Mouse (Mus musculus) kidney, postnatal 0 days (tissue): ENCODE measurements around the gene Apba2. TPM values are rescaled to one million over a fixed set of nuclear protein-coding genes. Genes with fewer than 3 reads are reported as not detected.

Experiments used
- ATAC-seq: fragments of 200-750 bp; cut with Nextera tagmentation; replicated peaks from 2 replicates; pipeline ENCODE4 v1.8.0; 2017; ENCODE audit warnings: low read depth, moderate number of reproducible peaks, moderate TSS enrichment, moderate library complexity; ENCODE audit not compliant: low FRiP score
- DNase-seq: peaks from one replicate; pipeline ENCODE4 v3.0.0-alpha.2; 2016; ENCODE audit warnings: low spot score
- H3K27ac ChIP-seq: fragments of 300-500 bp; sonication (generic); 2 replicates; pipeline ENCODE4 v1.5.1; 2014; ENCODE audit warnings: mild to moderate bottlenecking
- H3K27me3 ChIP-seq: fragments of 300-500 bp; sonication (generic); 2 replicates; pipeline ENCODE4 v1.6.1; 2014; ENCODE audit warnings: low read length, mixed read lengths; ENCODE audit not compliant: insufficient read depth
- H3K36me3 ChIP-seq: fragments of 300-500 bp; sonication (generic); 2 replicates; pipeline ENCODE4 v1.6.1; 2014; ENCODE audit warnings: low read length, mixed read lengths; ENCODE audit not compliant: insufficient read depth
- H3K4me1 ChIP-seq: fragments of 300-500 bp; sonication (generic); replicated peaks from 2 replicates; pipeline ENCODE4 v1.6.1; 2014; ENCODE audit warnings: antibody characterized with exemption, low read length, mixed read lengths; ENCODE audit not compliant: insufficient read depth
- H3K4me2 ChIP-seq: fragments of 300-500 bp; sonication (generic); 2 replicates; pipeline ENCODE4 v1.6.1; 2014; ENCODE audit warnings: mild to moderate bottlenecking, low read length, moderate library complexity, mixed read lengths
- H3K4me3 ChIP-seq: fragments of 300-500 bp; sonication (generic); replicated peaks from 2 replicates; pipeline ENCODE4 v1.5.1; 2014; ENCODE audit warnings: low read depth, low read length
- H3K9ac ChIP-seq: fragments of 300-500 bp; sonication (generic); 2 replicates; pipeline ENCODE4 v1.6.1; 2014; ENCODE audit warnings: low read depth, low read length
- H3K9me3 ChIP-seq: fragments of 300-500 bp; sonication (generic); replicated peaks from 2 replicates; pipeline ENCODE4 v1.6.1; 2016; ENCODE audit warnings: low read length, inconsistent platforms, mixed read lengths
- CTCF ChIP-seq: IDR thresholded peaks from 2 replicates; pipeline ENCODE4 v1.5.1; 2016; ENCODE audit warnings: antibody characterized with exemption, low read depth, mild to moderate bottlenecking, moderate library complexity
- WGBS: fragments of 180-500 bp; shearing (Covaris S2); extraction: QIAGEN DNeasy Blood & Tissue Kit; methylation state at CpG from one replicate; pipeline ENCODE4 v1.1.7; 2014; 5-methylcytosine and 5-hydroxymethylcytosine counted together
- polyA plus RNA-seq: library from polyadenylated mRNA; unstranded; fragments of >200 nt; fragmentation: Nextera tagmentation; extraction: Ambion mirVana; gene quantifications from 2 replicates; pipeline ENCODE4 v1.2.1, GENCODE M21; 2015

Apba2 gene
- polyA plus RNA-seq, 1 experiment from 2014 or later, result 1.7 TPM

DNA sequence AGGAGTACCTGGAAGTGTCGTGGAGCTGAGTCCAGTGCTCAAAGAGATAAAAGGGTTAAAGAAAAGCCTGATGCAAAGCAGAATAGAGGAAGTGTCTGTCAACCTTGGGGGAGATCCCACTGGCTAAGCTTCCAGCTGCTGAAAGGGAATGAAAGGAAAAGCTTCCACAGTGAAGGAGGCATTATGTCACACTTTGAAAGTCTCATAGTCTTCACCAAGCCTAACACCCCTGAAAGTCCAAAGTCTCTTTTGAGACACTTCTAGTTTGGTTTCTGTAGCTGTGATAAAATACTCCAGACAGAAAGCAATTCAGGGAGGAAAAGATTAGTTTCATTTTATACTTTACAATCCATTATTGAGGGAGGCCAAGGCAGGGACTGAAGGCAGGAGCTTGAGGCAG lies 141.4 kb downstream of the Apba2 start:
- H3K9me3 ChIP-seq, result no peaks in the 10 kb centered on the region
- DNase-seq (no peak), ATAC-seq (no peak)

DNA sequence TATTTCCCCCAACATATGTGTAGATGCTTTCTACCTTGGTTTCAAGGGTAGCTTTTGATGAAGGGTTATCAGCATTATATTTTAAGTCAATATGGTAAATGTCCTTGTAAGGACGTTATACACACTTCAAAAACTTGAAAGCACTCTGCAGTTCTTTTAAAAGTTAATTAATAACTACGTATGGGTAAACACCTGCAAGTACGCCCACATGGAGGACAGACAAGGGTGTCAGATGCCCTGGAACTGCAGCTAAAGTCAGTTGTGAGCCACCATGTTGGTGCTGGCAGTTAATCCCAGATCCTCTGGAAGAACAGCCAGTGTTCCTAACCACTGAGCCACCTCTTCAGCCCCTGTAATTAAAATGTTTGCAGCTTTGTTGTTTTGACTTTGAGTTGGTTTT lies 144.0 kb downstream of the Apba2 start:
- Histone ChIP-seq H3K9me3 (no peaks in the 10 kb centered on the region), H3K27me3 (no peaks in the 10 kb centered on the region), H3K4me3 (no peak overlapping the region), H3K27ac (no peak overlapping the region), H3K4me1 (no peaks in the 10 kb centered on the region), H3K36me3 (no peaks in the 10 kb centered on the region), H3K9ac (no peak overlapping the region), H3K4me2 (no peak overlapping the region)
- TF ChIP-seq CTCF, result no peak
- DNase-seq (no peak), ATAC-seq (no peak)
- WGBS, result 61% methylated on average over 3 of the region's 3 CpGs

More for the DNA sequence above, 141.4 kb downstream of the Apba2 start:
- H3K36me3 ChIP-seq, result no peaks in the 10 kb centered on the region
- no peak overlapping the region for H3K27ac ChIP-seq
- no peak overlapping the region for H3K9ac ChIP-seq
- WGBS, result 55% methylated on average over 1 of the region's 1 CpGs
- H3K4me1 ChIP-seq, result no peaks in the 10 kb centered on the region
- no peak for TF ChIP-seq CTCF
- no peaks in the 10 kb centered on the region for H3K27me3 ChIP-seq
- no peak overlapping the region for H3K4me2 ChIP-seq
- no peak overlapping the region for H3K4me3 ChIP-seq

DNA sequence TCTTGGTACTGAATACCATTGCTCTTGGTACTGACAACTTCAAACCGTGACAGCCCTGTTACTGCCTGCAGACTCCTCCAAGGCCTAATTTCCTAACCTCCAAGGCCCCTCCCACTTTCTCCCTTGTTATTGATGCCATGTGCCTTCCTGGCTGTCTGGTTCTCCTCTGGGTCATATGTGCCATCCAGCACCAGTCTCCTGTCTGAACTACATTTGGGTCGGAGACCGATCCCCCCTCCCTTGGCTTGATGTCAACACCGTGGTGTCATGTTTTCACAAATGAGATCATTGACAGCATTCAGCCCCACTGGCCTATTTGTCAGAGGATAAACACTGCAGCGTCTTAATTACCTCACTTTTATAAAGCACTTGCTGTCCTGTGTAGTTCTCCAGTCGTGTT lies 144.5 kb downstream of the Apba2 start:
- ATAC-seq (no peak), DNase-seq (no peak)
- no peak overlapping the region for H3K27ac ChIP-seq
- H3K27me3 ChIP-seq, result no peaks in the 10 kb centered on the region
- no peak overlapping the region for H3K9ac ChIP-seq
- H3K4me3 ChIP-seq, result no peak overlapping the region
- no peak overlapping the region for H3K4me2 ChIP-seq
- 45% methylated on average over 6 of the region's 6 CpGs for WGBS
- no peaks in the 10 kb centered on the region for H3K9me3 ChIP-seq
- no peaks in the 10 kb centered on the region for H3K4me1 ChIP-seq
- H3K36me3 ChIP-seq, result no peaks in the 10 kb centered on the region
- no peak for TF ChIP-seq CTCF

DNA sequence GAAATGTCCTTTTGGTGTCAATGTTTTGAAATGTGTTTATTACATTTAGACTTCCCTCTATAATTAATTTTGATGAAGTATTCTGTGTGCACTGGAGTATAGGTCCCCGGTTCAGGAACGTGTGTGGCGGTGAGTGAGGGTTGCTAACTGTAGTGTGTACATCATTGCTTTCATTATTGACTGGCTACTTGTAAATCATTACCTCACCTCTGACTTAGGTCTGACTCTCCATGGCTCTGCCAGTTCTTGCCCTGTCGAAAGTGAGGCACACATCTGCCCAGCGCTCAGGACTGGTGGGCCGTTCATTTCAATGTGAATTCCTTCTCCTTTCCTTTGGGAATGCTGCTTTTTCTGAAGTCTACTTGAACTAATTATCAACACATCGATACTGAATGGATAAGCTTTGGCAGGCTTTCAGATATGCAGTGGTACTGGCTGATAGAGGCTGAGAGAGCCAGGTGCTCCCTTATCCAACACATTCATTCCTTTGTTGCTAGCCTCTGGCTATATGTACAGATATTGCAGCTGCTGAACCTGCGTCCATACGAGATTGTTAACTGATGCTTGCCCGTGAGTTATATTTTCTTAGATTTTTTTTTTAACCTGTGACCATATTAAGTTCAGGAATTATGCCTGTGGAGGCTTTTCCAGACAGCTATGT lies 147.6 kb downstream of the Apba2 start:
- Histone ChIP-seq H3K9me3 (no peaks in the 10 kb centered on the region), H3K27me3 (no peaks in the 10 kb centered on the region), H3K4me1 (no peaks in the 10 kb centered on the region), H3K27ac (no peak overlapping the region), H3K9ac (no peak overlapping the region), H3K4me2 (no peak overlapping the region), H3K4me3 (no peak overlapping the region), H3K36me3 (no peaks in the 10 kb centered on the region)
- 54% methylated on average over 10 of the region's 10 CpGs for WGBS
- no peak for TF ChIP-seq CTCF
- ATAC-seq (no peak), DNase-seq (peak; percentile 9)

DNA sequence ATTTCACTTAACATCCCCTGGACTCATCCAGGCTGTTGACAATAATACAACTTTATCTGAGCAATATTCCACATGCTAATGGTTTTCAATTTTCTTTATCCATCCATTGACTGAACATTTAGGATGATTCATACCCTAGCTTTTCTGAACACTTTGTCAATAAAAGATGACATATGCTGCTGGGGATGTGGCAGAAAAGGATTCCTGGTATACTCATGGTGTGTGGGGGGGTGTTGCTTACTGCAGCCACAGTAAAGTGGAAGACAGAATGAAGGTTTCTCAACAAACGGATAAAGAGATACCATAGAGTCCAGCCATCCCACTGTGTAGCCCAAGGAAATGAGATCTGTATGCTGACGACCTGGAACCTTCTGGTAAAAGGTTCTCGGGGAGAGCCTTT lies 150.5 kb downstream of the Apba2 start:
- no peak overlapping the region for H3K27ac ChIP-seq
- no peaks in the 10 kb centered on the region for H3K27me3 ChIP-seq
- no peak overlapping the region for H3K4me3 ChIP-seq
- no peak for TF ChIP-seq CTCF
- no peak overlapping the region for H3K4me2 ChIP-seq
- ATAC-seq (no peak), DNase-seq (no peak)
- no peaks in the 10 kb centered on the region for H3K36me3 ChIP-seq
- no peaks in the 10 kb centered on the region for H3K9me3 ChIP-seq
- no peaks in the 10 kb centered on the region for H3K4me1 ChIP-seq
- no peak overlapping the region for H3K9ac ChIP-seq
- WGBS, result 68% methylated on average over 3 of the region's 3 CpGs

DNA sequence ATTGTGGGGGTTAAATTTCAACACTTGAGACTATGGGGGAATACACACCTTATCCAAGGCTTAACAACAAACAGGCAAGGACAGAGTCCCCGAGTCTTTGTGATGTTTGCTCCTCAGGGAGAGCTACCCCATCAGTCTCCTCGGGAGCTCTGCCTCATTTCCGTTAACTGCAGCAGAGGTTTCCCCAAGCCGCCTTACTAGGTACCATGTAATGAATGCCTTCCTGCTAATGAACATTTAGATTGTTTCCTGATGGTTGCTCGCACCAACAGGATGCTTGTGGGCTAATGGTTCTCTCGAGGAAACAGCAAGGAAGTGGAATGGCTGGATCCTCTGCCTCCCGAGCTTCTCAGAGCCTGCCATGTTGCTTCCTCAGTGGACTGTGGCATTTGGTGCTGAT lies 155.3 kb downstream of the Apba2 start:
- H3K36me3 ChIP-seq, result no peaks in the 10 kb centered on the region
- H3K9me3 ChIP-seq, result no peaks in the 10 kb centered on the region

DNA sequence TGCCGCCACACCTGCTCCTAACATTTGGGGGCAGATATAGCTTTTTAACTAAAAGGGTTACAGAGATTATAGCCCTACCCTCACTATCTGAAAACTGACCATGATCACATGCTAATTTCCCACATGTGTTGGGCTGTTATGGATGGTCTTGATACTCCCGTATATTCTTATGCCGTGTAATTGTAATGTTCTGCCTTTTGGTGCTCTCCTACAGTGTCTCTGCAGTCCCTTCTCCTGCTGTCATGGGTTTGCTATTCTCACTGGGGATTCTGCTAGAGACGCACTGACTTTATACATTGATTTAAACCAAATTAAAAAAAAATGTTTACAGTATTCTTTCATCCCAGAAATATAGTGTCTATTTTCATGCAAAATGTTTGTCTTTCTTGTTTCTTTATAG lies 157.4 kb downstream of the Apba2 start:
- DNase-seq (no peak), ATAC-seq (no peak)
- Histone ChIP-seq H3K4me2 (no peak overlapping the region), H3K27me3 (no peaks in the 10 kb centered on the region), H3K9ac (no peak overlapping the region), H3K4me3 (no peak overlapping the region), H3K27ac (no peak overlapping the region), H3K9me3 (no peaks in the 10 kb centered on the region), H3K4me1 (no peaks in the 10 kb centered on the region), H3K36me3 (no peaks in the 10 kb centered on the region)
- WGBS, result 91% methylated on average over 4 of the region's 4 CpGs
- no peak for TF ChIP-seq CTCF

More for the DNA sequence above, 155.3 kb downstream of the Apba2 start:
- DNase-seq (no peak), ATAC-seq (no peak)
- no peaks in the 10 kb centered on the region for H3K27me3 ChIP-seq
- TF ChIP-seq CTCF, result no peak
- H3K9ac ChIP-seq, result no peak overlapping the region
- no peak overlapping the region for H3K4me3 ChIP-seq
- H3K27ac ChIP-seq, result no peak overlapping the region
- WGBS, result 46% methylated on average over 7 of the region's 7 CpGs
- no peak overlapping the region for H3K4me2 ChIP-seq
- no peaks in the 10 kb centered on the region for H3K4me1 ChIP-seq
